Mouse (Mus musculus) CH12F3 (cell line): ENCODE data around the gene Plekhm2.

Experiments
- in situ Hi-C: fragments of 300-500 bp; cut with MboI; formaldehyde crosslinking; loops from 2 replicates; pipeline ENCODE4 v1.14.3; 2020; ENCODE audit warnings: low sequenced_read_pairs

Plekhm2 gene

GRCm38 (mm10) chr4:141635991-141636390 is 28.7 kb downstream of the Plekhm2 start:
- in situ Hi-C loops: no loop called here

GRCm38 (mm10) chr4:141632111-141632873 is 32.4 kb downstream of the Plekhm2 start:
- in situ Hi-C loops: no loop called here

GRCm38 (mm10) chr4:141631250-141631649 is 33.4 kb downstream of the Plekhm2 start:
- in situ Hi-C loops: no loop called here

- in situ Hi-C loops: no loop called here
Observed at GRCm38 (mm10) chr4:141630021-141630420, 34.7 kb downstream of the Plekhm2 start.

- in situ Hi-C loops: no loop called here
Observed at GRCm38 (mm10) chr4:141628661-141629060, 36.0 kb downstream of the Plekhm2 start.

GRCm38 (mm10) chr4:141627502-141627901 is 37.2 kb downstream of the Plekhm2 start:
- in situ Hi-C loops: no loop called here

GRCm38 (mm10) chr4:141625774-141626550 is 38.7 kb downstream of the Plekhm2 start:
- in situ Hi-C loops: no loop called here

GRCm38 (mm10) chr4:141624983-141625773 is 39.5 kb downstream of the Plekhm2 start:
- in situ Hi-C loops: no loop called here

GRCm38 (mm10) chr4:141624134-141624533 is 40.6 kb downstream of the Plekhm2 start:
- in situ Hi-C loops: no loop called here

- in situ Hi-C loops: no loop called here
Observed at GRCm38 (mm10) chr4:141623666-141624065, 41.0 kb downstream of the Plekhm2 start, which contains the start of gene Slc25a34. Gene Slc25a34 (minus strand): TSS chr4:141623821.

- in situ Hi-C loops: no loop called here
Observed at GRCm38 (mm10) chr4:141623037-141623436, 41.7 kb downstream of the Plekhm2 start.

GRCm38 (mm10) chr4:141622580-141622979 is 42.1 kb downstream of the Plekhm2 start:
- in situ Hi-C loops: no loop called here

GRCm38 (mm10) chr4:141622091-141622490 is 42.6 kb downstream of the Plekhm2 start:
- in situ Hi-C loops: no loop called here

GRCm38 (mm10) chr4:141621297-141621696 is 43.4 kb downstream of the Plekhm2 start:
- in situ Hi-C loops: no loop called here

- in situ Hi-C loops: no loop called here
Observed at GRCm38 (mm10) chr4:141619299-141619883, 45.3 kb downstream of the Plekhm2 start.

GRCm38 (mm10) chr4:141618565-141619243 is 46.0 kb downstream of the Plekhm2 start, which contains the start of gene Tmem82:
Gene Tmem82 (minus strand): TSS chr4:141618633.
- in situ Hi-C loops: no loop called here

- in situ Hi-C loops: no loop called here
Observed at GRCm38 (mm10) chr4:141617863-141618564, 46.7 kb downstream of the Plekhm2 start.

GRCm38 (mm10) chr4:141617299-141617698 is 47.4 kb downstream of the Plekhm2 start:
- in situ Hi-C loops: no loop called here

- in situ Hi-C loops: no loop called here
Observed at GRCm38 (mm10) chr4:141616811-141617210, 47.9 kb downstream of the Plekhm2 start.

- in situ Hi-C loops: no loop called here
Observed at GRCm38 (mm10) chr4:141614946-141615345, 49.8 kb downstream of the Plekhm2 start.
